Mouse (Mus musculus) cortical plate, adult 2 months (tissue): ENCODE data around the gene 1700123O20Rik.

ENCODE experiments used
- CTCF ChIP-seq: fragments of 200-500 bp; IDR thresholded peaks from 2 replicates; pipeline ENCODE4 v1.5.1; 2011; ENCODE audit warnings: mild to moderate bottlenecking, control low read depth, low read length; ENCODE audit not compliant: insufficient read depth; ENCODE audit errors: extremely low read depth
- POLR2A ChIP-seq: fragments of 200-500 bp; IDR thresholded peaks from 2 replicates; pipeline ENCODE4 v1.6.1; 2011; ENCODE audit warnings: mild to moderate bottlenecking, low read length, control low read depth; ENCODE audit not compliant: insufficient read depth; ENCODE audit errors: extremely low read depth

- TF ChIP-seq POLR2A (no peak), CTCF (no peak)
Observed at GRCm38 (mm10) chr14:54735221-54735620, 49.2 kb downstream of the 1700123O20Rik start.
